Mouse (Mus musculus): Measurements from ENCODE around the gene Naa15.
A peak's percentile ranks its signal among the peaks of the same experiment; 100 is the strongest.

Gene Naa15

GRCm38 (mm10) chr3:51434871-51435595, 20.1 kb downstream of the Naa15 start:
- DNase-seq (ENCODE audit: extremely low spot score), result no peak

DNA sequence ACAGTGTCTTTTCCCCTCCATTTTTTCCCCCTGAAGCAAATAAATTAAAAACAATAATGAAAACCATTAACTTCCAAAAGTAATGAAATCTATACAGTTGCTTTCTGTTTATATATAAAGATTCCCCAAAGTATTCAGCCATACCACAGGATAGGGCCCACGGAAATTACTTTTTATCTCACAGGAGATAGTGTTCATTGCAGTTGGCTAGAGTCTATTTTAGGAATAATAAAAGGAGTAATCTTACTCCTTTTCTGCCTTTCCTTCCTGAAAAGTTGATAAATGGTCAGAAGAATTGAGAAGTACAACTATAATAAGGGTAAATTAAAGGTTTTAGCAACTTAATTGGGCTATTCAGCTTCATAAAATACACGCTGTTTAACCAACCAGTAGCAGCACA, 53.6 kb downstream of the Naa15 start:
- no peak for DNase-seq (ENCODE audit: extremely low spot score)

DNA sequence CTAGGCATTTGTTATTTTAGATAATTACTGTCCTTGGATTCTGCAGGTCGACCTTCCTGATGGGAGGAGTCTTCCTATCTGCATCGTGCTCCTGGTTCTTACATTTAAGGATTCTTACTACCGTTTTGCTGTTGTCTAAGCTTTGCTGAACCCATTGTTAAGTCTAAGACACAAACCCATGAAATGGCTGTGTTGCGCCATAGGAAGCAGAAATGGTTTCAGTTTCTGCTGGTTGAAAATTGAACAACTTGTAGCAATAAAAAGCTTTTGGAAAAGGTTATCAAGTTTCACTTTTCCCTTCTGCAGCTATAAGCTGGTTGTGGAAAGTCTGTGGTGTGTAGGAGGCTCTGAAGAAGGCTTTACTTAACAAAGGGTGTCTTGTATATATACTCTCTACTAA, 60.8 kb downstream of the Naa15 start:
- DNase-seq (ENCODE audit: extremely low spot score), result no peak

GRCm38 (mm10) chr3:51479893-51480292, 64.9 kb downstream of the Naa15 start:
- DNase-seq (ENCODE audit: extremely low spot score), result no peak

DNA sequence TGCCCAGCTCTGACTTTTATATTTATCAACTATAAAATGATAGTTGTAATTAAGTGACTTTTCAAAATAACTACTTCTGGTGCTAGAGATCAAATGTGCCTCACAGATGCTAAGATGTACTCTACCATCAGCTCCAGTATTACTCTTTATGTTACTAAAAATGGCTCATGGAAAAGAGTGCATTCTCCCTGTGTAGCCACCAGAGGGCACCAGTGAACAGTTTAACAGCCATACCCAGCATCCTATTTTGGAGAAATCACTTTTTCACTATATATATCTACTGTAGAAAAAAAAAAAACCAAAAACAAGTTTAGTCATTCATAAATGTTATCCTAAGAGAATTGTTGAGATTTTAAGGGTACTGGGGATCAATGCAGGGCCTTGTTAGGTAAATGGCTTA, 66.1 kb downstream of the Naa15 start:
- DNase-seq (ENCODE audit: extremely low spot score), result peak; percentile 39

DNA sequence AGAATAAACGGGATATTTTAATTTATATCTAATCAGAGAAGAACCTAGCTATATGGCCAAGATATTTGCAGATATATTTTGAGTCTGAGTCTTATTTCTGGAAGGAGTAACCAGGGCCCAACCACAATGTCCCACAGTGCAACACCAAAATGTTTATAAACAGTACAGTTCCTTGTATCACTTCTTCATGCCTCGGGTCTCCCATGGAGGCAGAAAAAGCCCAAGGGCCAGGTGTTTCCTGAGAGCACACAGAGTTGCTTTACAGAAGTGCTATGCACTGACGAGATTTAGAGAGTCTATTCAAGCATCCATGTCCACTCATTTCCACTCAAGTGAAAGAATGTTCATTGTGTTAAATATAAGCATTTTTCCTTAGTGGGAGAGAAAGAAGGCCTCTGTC, 66.9 kb downstream of the Naa15 start:
- no peak for DNase-seq (ENCODE audit: extremely low spot score)

DNA sequence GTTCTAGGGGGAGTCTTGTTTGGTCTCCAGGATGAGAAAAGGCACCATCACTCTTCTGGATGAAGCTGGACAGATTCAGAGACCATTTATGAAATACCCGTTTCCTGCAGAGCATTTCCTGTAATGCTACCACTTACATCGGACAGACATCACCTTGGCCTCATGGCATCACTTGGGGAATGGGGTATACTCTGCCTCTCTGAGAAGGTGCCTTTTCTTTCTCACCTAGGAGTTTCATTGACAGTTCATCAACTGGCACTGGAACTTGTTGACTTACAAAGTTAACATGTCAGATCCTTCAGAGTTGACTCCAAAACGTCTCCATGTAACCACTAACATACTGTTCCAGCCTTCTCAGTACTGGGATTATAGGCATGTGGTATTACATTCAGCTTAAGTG, 67.8 kb downstream of the Naa15 start:
- no peak for DNase-seq (ENCODE audit: extremely low spot score)

GRCm38 (mm10) chr3:51483741-51484359, 68.9 kb downstream of the Naa15 start, which contains the start of gene Rab33b:
Gene Rab33b (plus strand): TSS chr3:51483920.
- peak; percentile 96 for DNase-seq (ENCODE audit: extremely low spot score)

- DNase-seq (ENCODE audit: extremely low spot score), result no peak
These were observed 69.4 kb downstream of the Naa15 start for GRCm38 (mm10) chr3:51484370-51484769.

GRCm38 (mm10) chr3:51485347-51485746, 70.4 kb downstream of the Naa15 start:
- DNase-seq (ENCODE audit: extremely low spot score), result no peak

DNA sequence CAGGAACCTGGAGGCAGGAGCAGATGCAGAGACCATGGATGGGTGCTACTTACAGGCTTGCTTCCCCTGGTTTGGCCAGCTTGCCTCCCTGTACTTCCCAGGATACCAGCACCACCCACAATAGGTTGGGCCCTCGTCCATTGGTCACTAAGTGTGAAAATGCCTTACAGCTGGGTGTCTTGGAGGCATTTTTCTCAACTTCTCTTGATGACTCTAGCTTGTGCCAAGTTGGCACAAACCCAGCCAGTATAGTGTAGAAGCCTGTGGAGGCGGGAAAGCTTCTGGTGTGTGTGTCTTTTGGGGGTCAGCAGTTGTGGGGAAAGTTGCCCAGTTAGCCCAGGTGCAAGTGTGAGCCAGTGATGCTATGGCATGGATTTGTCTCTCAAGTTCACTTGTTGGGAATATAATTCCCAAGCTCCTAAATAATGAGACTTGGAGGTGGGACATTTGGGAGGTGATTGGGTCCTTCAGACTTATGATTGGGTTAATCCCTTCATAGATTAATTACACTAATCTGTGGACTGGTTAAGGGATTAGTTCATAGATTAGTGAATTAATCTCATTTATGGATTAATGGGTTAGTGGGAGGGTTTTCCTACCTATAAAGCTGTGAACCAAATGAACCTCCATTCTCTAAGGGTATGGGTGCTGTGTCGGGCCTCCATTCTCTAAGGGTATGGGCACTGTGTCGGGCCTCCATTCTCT, 71.7 kb downstream of the Naa15 start:
- DNase-seq (ENCODE audit: extremely low spot score), result no peak

DNA sequence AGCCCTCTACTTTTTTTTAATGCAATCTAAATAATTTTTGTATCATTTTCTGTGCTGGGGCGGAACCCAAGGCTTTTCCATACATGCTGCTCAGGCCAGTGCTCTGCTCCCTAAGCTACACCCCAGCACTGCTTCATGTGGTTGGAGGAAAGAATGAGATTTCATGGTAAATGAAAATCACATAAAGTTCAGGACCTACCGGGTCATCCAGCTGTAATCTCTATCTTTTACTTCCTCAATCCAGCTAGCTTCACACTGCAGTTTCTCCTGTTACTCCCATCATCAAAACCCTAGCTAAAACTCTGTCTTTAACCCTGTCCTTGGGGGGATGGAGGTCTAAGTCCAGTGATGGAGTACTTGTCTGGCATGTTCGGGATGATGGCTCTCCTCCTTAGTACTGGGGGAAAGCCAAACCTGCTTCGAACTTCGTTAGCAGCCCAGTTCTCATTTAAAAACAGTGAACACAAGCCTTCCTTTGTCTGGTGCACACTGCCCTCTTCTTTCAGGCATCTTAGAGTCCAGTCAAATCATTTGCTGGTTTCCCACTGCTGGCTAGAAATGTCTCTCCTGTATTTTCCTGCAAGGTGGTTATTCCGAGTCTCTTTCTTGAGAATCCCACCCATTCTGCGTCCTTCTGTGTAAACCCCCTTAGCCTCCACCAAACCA, 75.3 kb downstream of the Naa15 start:
- no peak for DNase-seq (ENCODE audit: extremely low spot score)

DNA sequence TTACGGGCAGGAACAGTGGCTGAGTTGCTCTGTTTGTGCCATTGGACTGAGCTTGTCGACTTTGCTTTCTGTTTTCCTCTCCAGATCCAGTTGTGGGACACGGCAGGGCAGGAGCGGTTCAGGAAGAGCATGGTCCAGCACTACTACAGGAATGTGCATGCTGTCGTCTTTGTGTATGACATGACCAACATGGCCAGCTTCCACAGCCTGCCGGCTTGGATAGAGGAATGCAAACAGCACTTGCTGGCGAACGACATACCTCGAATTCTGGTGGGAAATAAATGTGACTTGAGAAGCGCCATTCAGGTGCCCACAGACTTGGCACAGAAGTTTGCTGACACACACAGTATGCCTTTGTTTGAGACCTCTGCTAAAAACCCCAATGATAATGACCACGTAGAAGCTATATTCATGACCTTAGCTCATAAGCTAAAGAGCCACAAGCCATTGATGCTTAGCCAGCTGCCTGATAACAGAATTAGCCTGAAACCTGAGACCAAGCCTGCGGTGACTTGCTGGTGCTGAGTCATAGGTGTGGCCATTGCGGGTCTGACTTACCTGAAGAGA, 78.4 kb downstream of the Naa15 start:
- DNase-seq (ENCODE audit: extremely low spot score), result no peak

DNA sequence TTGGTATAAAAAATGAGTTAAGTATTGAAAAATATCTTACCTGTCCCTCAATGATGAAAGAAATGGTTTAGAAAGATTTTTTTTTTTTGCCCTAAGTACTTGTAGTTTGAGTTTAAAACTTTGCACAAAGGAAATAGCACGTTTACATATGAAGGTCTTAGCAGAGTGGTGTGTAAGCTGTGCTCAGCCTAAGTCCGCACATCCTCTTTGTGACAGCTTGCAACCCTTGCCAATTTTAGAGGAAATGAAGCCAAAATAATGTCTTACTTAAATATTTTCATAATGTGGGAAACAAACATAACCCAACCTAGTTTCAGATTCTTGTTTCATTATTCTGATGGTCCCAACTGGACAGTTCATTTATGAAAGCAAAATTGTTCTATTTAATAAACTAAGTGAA, 79.5 kb downstream of the Naa15 start:
- no peak for DNase-seq (ENCODE audit: extremely low spot score)

GRCm38 (mm10) chr3:51495646-51496045, 80.7 kb downstream of the Naa15 start:
- no peak for DNase-seq (ENCODE audit: extremely low spot score)

DNA sequence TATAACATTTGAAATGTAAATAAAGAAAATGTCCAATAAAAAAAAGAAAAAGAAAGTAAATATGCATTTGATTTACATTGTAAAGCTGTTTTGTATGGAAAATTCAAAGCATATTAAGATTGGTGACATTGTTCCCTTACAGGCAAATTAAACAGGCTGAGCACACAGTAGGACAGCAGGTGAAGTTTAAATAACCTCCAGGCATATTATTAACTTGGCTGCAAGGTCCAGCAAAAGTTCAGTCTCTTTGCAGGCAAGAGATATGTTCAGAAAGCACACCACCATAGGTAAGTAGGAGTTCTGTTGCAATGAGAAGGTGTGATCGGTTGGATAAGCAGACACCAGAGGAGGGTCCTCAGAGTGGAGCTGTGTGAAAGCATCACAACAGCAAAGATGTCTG, 83.0 kb downstream of the Naa15 start:
- no peak for DNase-seq (ENCODE audit: extremely low spot score)

DNA sequence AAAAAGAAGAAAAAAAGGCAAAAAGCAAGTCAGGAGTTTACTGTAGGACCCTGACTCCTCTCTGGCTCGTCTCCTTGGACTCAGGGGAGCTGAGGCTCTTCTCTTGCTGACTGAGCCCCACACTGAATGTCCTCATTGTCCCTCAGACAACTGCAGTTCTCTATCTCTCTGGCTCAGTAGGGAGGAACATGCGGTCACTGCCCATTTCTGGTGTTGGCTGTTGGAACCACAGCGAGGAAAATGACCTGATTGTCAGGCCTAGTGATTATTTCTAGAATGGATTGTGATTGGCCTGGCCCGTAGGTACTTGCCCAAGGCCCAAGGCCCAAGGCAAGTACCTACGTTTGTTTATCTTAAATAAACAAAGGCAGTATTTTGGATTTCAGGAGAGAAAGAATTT, 83.7 kb downstream of the Naa15 start:
- no peak for DNase-seq (ENCODE audit: extremely low spot score)

DNA sequence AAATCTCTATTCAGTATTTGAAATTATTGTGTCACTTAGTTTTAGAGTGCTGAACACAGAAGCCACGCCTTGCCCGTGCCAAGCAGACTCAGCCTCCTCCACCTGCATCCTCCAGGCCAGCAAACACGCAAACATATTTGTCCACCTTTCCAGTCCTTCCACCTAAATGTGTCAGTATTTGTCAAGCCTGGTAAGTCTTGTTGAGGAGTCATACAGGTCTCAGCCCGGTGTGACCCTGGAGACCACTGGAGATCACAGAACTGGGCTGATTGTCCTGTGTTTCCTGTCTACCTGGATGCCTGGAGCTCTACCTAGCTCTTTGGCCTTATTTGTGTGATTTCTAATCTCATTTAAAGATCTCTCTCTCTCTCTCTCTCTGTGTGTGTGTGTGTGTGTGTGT, 84.9 kb downstream of the Naa15 start:
- DNase-seq (ENCODE audit: extremely low spot score), result no peak

GRCm38 (mm10) chr3:51504385-51504952, 89.5 kb downstream of the Naa15 start:
- DNase-seq (ENCODE audit: extremely low spot score), result no peak

- peak; percentile 46 for DNase-seq (ENCODE audit: extremely low spot score)
These were observed 90.5 kb downstream of the Naa15 start for GRCm38 (mm10) chr3:51505465-51505864.

GRCm38 (mm10) chr3:51510903-51511302, 96.0 kb downstream of the Naa15 start:
- DNase-seq (ENCODE audit: extremely low spot score), result peak; percentile 66

- DNase-seq (ENCODE audit: extremely low spot score), result no peak
These were observed 97.0 kb downstream of the Naa15 start for GRCm38 (mm10) chr3:51511983-51512382.
